Mouse (Mus musculus): Measurements from ENCODE around the gene Tcl1b3.

- TF ChIP-seq CTCF (IDR thresholded peaks at IDR 0.05; ENCODE audit: borderline replicate concordance, control insufficient read depth, extremely low read depth, insufficient read depth, low read length, poor library complexity) (no peak), POLR2A (IDR thresholded peaks at IDR 0.05; ENCODE audit: control insufficient read depth, extremely low read depth, insufficient read depth, low read length, poor library complexity) (no peak)
These were observed 26.4 kb downstream of the Tcl1b3 start for GRCm38 (mm10) chr12:105217101-105217760.
